Mouse (Mus musculus) testis, adult 2 months (tissue): Measurements from ENCODE around the gene Rtl3.

Experiments used
- CTCF ChIP-seq: fragments of 200-500 bp; IDR thresholded peaks from 2 replicates; pipeline ENCODE4 v1.5.1; 2012; ENCODE audit warnings: low read depth, mild to moderate bottlenecking, inconsistent platforms, low read length, moderate library complexity; ENCODE audit not compliant: control insufficient read depth, insufficient read depth, insufficient replicate concordance
- POLR2A ChIP-seq: fragments of 200-500 bp; IDR thresholded peaks from 2 replicates; pipeline ENCODE4 v1.6.1; 2012; ENCODE audit warnings: low read depth, mild to moderate bottlenecking, inconsistent platforms, low read length, moderate library complexity; ENCODE audit not compliant: control insufficient read depth

DNA sequence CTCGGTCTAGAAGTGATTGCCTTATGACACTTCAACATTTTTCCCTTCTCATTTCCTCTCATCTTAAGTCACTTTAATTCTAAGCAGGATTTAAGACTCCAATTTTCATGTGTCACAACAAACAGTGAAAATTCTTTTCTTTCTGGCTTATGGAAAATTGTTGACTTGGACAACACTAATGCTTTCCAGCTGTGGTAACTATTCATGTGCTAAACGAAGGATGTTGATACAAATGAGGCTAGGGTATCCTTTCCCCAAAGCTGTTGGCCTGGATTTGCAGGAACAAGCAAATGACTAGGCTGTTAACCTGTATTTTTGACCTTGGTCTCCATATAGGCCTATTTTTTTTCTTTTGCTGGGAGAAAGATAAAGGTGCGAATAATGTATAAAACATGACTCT is 31.4 kb upstream of the Rtl3 start:
- TF ChIP-seq CTCF = no peak
- no peak for TF ChIP-seq POLR2A
